Mouse (Mus musculus) limb, embryonic 13.5 days (tissue): ENCODE results near the gene Wfdc11. TPM values are rescaled to one million over a fixed set of nuclear protein-coding genes. Genes with fewer than 3 reads are reported as not detected.
A peak's percentile ranks its signal among the peaks of the same experiment; 100 is the strongest.

Experiments used
- ATAC-seq: fragments of 200-750 bp; cut with Nextera tagmentation; 2 replicates; pipeline ENCODE4 v1.8.0; 2017; ENCODE audit warnings: low read depth, moderate number of reproducible peaks, moderate TSS enrichment; ENCODE audit not compliant: low FRiP score
- H3K27ac ChIP-seq: fragments of 300-500 bp; sonication (generic); 2 replicates; pipeline ENCODE4 v1.5.1; 2015; ENCODE audit warnings: inconsistent platforms, mild to moderate bottlenecking, moderate library complexity
- H3K27me3 ChIP-seq: fragments of 300-500 bp; sonication (generic); 2 replicates; pipeline ENCODE4 v1.6.1; 2015; ENCODE audit warnings: mild to moderate bottlenecking, inconsistent platforms
- H3K36me3 ChIP-seq: fragments of 300-500 bp; sonication (generic); 2 replicates; pipeline ENCODE4 v1.6.1; 2015; ENCODE audit warnings: inconsistent platforms, mild to moderate bottlenecking, moderate library complexity
- H3K4me1 ChIP-seq: fragments of 300-500 bp; sonication (generic); 2 replicates; pipeline ENCODE4 v1.6.1; 2015; ENCODE audit warnings: inconsistent platforms
- H3K4me2 ChIP-seq: fragments of 300-500 bp; sonication (generic); replicated peaks from 2 replicates; pipeline ENCODE4 v1.6.1; 2015; ENCODE audit warnings: inconsistent platforms, mild to moderate bottlenecking, moderate library complexity
- H3K4me3 ChIP-seq: fragments of 300-500 bp; sonication (generic); 2 replicates; pipeline ENCODE4 v1.5.1; 2015; ENCODE audit warnings: moderate library complexity, mild to moderate bottlenecking, inconsistent platforms
- H3K9ac ChIP-seq: fragments of 300-500 bp; sonication (generic); 2 replicates; pipeline ENCODE4 v1.6.1; 2015; ENCODE audit warnings: mild to moderate bottlenecking, inconsistent platforms
- H3K9me3 ChIP-seq: fragments of 300-500 bp; sonication (generic); 2 replicates; pipeline ENCODE4 v1.6.1; 2016; ENCODE audit warnings: inconsistent platforms
- WGBS: fragments of 180-500 bp; shearing (Covaris S2); methylation state at CpG from one replicate; pipeline ENCODE4 v1.1.7; 2015; 5-methylcytosine and 5-hydroxymethylcytosine counted together
- polyA plus RNA-seq: library from polyadenylated mRNA; unstranded; fragments of >200 nt; fragmentation: Nextera tagmentation; extraction: Ambion mirVana; gene quantifications from 2 replicates; pipeline ENCODE4 v1.2.1, GENCODE M21; 2015

Wfdc11 gene
- polyA plus RNA-seq, 1 experiment from 2014 or later: not detected

DNA sequence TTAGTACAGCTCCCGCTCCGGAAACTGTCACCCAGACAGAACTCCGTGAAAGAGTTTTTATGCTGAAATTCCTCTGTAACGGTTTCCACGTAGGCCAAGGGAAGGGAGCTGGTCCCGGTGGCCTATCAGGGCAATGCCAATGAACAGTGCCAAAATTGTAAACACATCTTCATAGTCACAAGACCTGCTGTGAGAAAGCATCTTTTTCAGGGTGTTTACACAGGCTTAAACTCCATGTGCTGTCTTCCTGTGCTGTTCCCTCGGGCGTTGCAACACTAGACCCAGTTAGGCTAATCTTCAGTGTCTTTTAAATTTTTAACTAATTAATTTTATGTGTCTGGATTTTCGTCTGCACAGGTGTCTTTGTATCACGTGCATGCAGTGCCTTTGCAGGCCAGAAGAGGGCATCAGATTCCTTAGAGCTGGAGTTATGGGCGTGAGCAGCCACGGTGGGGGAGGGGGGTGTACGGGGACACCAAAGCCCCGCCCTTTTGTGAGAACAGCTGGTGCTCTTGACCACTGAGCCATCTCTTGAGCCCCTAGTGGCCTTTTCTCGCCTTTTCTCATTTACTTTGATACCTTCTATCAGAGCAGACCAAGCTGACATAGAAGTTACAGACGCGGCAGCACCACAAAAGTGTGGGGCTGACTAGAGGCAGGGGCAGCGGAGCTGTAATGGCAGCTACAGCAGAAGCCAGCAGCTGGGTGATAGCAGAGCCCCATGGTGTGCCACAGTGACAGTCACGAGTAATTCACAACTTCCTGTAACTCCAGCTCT is 5.2 kb upstream of the Wfdc11 start:
- ATAC-seq: peak; percentile 48
- Histone ChIP-seq H3K4me2 (peak overlapping the region; percentile 58), H3K9ac (no peak overlapping the region), H3K27me3 (no peaks in the 10 kb centered on the region), H3K4me3 (peak overlapping the region; percentile 38), H3K27ac (no peak overlapping the region), H3K4me1 (0 out of 2 replicates have a peak, but pooled peaks cover 8% of the 10 kb centered on the region), H3K36me3 (no peaks in the 10 kb centered on the region), H3K9me3 (no peaks in the 10 kb centered on the region)
- 14% methylated on average over 19 of the region's 19 CpGs for WGBS

DNA sequence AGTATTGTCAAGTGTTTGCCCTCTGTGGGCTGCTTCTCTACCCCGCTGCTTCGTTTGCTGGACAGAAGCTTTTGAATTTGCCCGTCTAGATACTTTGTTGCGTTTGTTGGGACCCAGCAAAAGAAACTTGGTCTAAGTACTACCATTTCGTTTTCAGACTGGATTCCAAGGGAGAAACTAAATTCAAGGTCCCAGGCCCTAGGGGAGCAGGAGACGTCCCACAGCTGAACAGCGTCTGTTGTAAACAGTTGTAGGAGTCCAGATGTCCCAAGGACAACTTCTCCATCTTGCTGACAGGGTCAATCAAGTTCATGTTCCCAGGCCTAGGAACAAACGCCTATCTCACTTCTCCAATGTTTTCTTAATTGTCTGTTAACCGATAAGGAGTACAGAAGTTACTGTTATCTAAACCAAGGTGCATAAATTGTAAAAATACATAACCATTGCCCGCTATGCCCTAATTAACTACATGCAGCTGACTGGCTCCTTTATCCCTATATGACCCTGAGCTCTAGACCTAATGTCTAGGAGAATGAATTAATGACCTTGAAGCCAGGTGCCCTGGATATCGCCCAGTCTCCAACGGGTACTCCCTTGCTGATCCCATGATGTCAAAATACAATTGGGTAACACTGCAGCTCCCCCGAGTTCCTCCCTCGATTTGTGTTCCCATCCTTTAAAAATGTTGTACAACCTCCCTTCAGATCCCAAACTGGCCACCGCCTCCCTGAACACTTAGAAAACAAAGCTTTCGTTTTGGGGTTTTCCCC is 3.2 kb upstream of the Wfdc11 start:
- Histone ChIP-seq H3K4me1 (0 out of 2 replicates have a peak, but pooled peaks cover 8% of the 10 kb centered on the region), H3K9ac (no peak overlapping the region), H3K4me3 (no peak overlapping the region), H3K27ac (no peak overlapping the region), H3K9me3 (no peaks in the 10 kb centered on the region), H3K27me3 (no peaks in the 10 kb centered on the region), H3K36me3 (no peaks in the 10 kb centered on the region), H3K4me2 (no peak overlapping the region)
- no peak for ATAC-seq
- 80% methylated on average over 16 of the region's 16 CpGs for WGBS

DNA sequence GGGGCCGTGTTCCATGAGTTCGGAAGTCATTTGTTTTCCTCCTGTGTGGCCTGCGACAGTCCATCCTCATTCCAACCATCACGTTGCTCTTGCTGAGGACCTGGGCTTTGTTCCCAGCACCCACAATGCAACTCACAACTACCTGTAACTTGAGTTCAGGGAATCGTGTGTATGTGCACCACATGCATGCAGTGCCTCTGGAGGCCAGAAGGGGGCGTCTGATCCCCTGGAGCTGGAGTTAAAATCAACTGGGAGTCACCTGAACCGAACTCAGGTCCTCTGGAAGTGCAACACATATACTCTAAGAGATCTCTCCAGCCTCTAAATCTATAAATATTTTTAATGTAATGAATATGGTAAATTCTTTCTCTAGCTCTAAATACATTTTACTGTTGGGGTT is 2.2 kb upstream of the Wfdc11 start:
- Histone ChIP-seq H3K9me3 (no peaks in the 10 kb centered on the region), H3K4me3 (no peak overlapping the region), H3K36me3 (no peaks in the 10 kb centered on the region), H3K4me1 (0 out of 2 replicates have a peak, but pooled peaks cover 8% of the 10 kb centered on the region), H3K27ac (no peak overlapping the region), H3K9ac (no peak overlapping the region), H3K4me2 (no peak overlapping the region), H3K27me3 (no peaks in the 10 kb centered on the region)
- 81% methylated on average over 7 of the region's 7 CpGs for WGBS
- no peak for ATAC-seq

DNA sequence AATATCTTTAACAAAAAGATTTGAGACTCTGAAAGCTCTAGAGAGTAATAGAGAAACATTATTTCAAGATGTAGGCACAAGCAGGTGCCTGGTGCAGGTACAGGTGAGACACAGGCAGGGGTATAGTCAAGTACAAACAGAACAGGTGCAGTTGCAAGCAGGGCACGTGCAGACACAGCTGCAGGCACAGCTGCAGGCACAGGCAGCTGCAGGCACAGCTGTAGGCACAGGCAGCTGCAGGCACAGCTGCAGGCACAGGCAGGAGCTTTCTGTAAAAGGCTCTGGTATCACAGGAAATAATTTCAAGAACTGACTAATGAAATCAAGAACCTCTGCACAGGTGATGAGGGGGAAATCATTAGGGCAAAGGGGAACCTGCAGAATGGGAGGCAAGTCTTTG is 2.9 kb downstream of the Wfdc11 start:
- Histone ChIP-seq H3K4me1 (no peaks in the 10 kb centered on the region), H3K27me3 (no peaks in the 10 kb centered on the region), H3K36me3 (no peaks in the 10 kb centered on the region), H3K9me3 (no peaks in the 10 kb centered on the region), H3K4me2 (no peak overlapping the region), H3K27ac (no peak overlapping the region), H3K9ac (no peak overlapping the region), H3K4me3 (no peak overlapping the region)
- ATAC-seq: no peak
- 26% methylated on average over 1 of the region's 1 CpGs for WGBS

DNA sequence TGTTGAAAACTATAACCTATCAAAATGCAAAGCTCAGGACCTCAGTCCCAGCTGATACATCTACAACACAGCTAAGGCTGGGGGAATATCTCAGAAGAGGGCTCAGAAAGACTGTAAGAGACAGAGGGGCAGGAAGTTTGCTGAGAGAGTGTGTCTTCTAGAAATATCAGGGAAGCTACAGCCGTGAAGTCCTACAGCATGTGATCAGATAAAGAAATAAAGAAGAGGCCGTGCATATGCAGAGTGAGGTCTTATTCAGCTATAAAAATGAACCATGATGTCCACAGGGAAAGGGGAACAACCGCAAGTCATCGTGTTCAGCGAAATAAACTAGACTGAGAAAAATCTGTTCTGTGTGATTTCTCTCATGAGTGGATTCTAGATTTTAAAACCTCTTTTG is 3.6 kb downstream of the Wfdc11 start:
- Histone ChIP-seq H3K36me3 (no peaks in the 10 kb centered on the region), H3K4me1 (no peaks in the 10 kb centered on the region), H3K4me3 (no peak overlapping the region), H3K9ac (no peak overlapping the region), H3K27me3 (no peaks in the 10 kb centered on the region), H3K27ac (no peak overlapping the region), H3K4me2 (no peak overlapping the region), H3K9me3 (no peaks in the 10 kb centered on the region)
- ATAC-seq: no peak
- 84% methylated on average over 5 of the region's 5 CpGs for WGBS

DNA sequence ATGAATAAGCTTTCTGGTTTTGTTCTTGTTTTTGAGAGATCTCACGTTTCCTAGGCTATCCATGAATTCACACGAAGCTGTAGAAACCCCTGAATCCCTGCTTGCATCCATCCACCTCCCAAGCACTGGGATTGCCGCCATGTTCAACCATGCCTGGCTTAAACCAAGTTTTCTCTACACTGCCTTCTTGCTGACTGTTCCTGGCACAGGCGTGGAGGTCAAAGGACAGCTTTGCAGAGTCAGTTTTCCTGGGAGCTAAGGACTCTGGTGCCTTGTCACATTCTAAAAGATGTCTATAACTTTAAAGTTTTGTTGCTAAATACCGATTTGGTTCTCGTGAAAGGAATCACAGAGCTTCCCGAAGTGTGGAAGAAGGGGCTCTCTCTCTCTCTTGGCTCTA is 9.0 kb downstream of the Wfdc11 start:
- 88% methylated on average over 7 of the region's 7 CpGs for WGBS
- no peak overlapping the region for H3K4me2 ChIP-seq
- no peak for ATAC-seq
- H3K4me1 ChIP-seq: no peaks in the 10 kb centered on the region
- no peaks in the 10 kb centered on the region for H3K36me3 ChIP-seq
- no peaks in the 10 kb centered on the region for H3K9me3 ChIP-seq
- H3K9ac ChIP-seq: no peak overlapping the region
- no peaks in the 10 kb centered on the region for H3K27me3 ChIP-seq
- no peak overlapping the region for H3K4me3 ChIP-seq
- H3K27ac ChIP-seq: no peak overlapping the region

DNA sequence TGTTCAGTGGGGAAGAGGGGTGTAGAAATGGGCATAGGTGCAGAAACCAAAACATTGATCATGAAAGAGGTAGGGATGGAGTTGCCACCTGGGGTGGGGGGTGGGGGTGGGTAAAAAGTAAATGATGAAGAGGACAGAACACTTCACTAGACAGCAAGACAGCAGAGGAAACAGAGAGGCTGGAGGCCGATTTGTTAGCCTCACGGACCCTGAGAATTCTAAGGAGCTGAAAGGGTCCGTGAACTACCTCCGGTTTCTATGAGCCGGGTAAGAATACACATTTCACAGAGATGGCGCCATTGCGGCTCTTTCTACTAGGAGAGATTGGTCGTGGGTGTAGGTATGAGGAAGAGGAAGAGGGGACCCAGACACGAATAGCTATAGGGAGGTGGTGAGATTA is 17.4 kb downstream of the Wfdc11 start, which contains the start of gene Wfdc9:
Gene Wfdc9 (minus strand): TSS at position 101 of the 400 bp plus-strand sequence.
- H3K4me2 ChIP-seq: no peak within 1 kb of the TSS
- no peak within 1 kb of the TSS for H3K27ac ChIP-seq
- H3K4me1 ChIP-seq: no peaks in the 10 kb centered on the region
- WGBS: 79% methylated on average over 9 of the region's 9 CpGs
- ATAC-seq: no peak
- H3K9ac ChIP-seq: no peak within 1 kb of the TSS
- H3K4me3 ChIP-seq: no peak within 1 kb of the TSS
- peaks cover 9% of the 10 kb centered on the region; the same call in 1 of the 2 replicates for H3K27me3 ChIP-seq
- no peaks in the 10 kb centered on the region for H3K9me3 ChIP-seq
- H3K36me3 ChIP-seq: no peaks in the 10 kb centered on the region

DNA sequence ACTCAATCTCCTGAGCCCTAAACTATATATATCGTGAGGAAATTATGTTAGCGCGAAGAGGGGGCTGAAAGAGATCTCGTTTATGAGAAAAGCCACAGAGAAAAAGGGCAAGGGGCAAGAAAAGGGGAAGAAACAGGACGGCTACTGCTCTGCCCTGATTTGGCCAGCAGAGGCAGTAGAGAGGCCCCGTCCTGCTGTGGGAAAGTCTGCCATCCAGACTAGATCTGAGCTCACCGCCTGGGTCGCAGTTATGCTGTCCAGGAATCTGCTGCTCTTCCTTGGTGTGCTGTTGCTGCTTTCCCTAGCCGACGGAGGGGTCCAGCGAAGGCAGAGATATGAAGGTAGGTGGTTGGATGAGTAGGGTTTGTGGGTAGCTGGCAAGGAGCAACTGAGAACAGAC is 18.0 kb downstream of the Wfdc11 start, which contains the start of gene Wfdc10:
Gene Wfdc10 (plus strand): TSS at position 189 of the 400 bp plus-strand sequence.
- Histone ChIP-seq H3K9ac (no peak within 1 kb of the TSS), H3K36me3 (no peaks in the 10 kb centered on the region), H3K27me3 (peaks cover 9% of the 10 kb centered on the region; the same call in 1 of the 2 replicates), H3K9me3 (no peaks in the 10 kb centered on the region), H3K4me1 (no peaks in the 10 kb centered on the region), H3K4me2 (no peak within 1 kb of the TSS), H3K27ac (no peak within 1 kb of the TSS), H3K4me3 (no peak within 1 kb of the TSS)
- 19% methylated on average over 11 of the region's 11 CpGs for WGBS
- ATAC-seq: no peak

DNA sequence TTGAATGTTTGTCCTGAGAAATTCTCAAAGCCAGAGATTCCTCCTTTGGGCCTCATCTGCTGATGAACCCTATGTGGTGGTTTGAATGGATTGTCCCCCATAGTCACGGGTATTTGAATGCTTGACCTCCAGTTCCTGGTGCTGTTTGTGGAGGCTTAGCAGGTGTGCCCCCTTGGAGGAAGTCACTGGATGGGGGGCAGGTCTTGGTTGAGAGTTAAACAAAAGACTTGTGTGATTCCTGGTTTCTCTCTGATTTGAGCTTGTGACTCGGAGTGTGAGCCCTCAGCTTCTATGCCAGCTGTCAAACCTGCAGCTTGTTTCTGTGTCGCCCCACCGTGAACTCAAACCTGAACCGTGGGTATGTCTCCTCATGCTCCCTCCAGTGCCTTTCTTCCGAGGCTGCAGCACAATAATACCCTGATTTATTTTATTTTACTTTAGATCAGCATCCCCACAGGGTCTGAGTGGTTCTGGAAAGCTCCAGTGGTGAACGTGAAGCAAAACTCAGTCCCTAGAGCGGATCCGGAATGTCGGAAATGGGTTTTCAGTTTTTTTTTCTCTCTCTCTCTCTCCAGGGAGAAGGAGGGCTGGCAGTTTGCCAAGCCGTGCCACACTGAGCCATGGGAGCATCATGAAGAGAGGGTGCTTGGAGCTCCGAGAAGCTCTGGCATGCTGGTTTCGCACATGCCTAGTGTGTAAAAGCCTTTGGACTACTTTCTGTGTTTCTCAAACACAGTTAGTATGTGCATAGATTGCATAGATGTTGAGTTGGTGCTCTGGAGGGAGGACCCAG is 31.8 kb downstream of the Wfdc11 start:
- no peak overlapping the region for H3K4me3 ChIP-seq
- 79% methylated on average over 13 of the region's 13 CpGs for WGBS

DNA sequence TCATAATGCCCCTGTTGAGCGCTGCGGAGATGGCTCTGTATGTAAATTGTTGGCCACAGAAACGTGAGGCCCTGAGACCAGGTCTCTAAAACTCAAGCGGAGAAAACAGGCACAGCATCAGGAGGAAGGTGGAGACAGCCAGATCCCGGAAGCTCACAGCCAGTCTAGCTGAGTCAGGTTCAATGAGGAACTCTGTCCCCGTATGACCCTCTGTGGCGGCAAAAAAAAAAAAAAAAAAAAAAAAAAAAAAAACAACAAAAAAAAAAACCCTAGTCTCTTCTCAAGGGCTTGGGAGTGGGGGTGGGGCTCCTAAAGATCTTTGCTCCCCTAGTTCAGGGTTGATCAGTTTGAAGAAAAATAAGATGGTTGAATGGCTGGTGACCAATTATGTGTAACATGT is 32.8 kb downstream of the Wfdc11 start:
- 65% methylated on average over 7 of the region's 7 CpGs for WGBS
- no peak overlapping the region for H3K4me3 ChIP-seq
- ATAC-seq: no peak
- no peaks in the 10 kb centered on the region for H3K27me3 ChIP-seq
- H3K27ac ChIP-seq: no peak overlapping the region
- H3K9ac ChIP-seq: no peak overlapping the region
- H3K4me1 ChIP-seq: no peaks in the 10 kb centered on the region
- H3K36me3 ChIP-seq: no peaks in the 10 kb centered on the region
- no peak overlapping the region for H3K4me2 ChIP-seq
- H3K9me3 ChIP-seq: no peaks in the 10 kb centered on the region

More for the DNA sequence above, 31.8 kb downstream of the Wfdc11 start:
- Histone ChIP-seq H3K4me1 (no peaks in the 10 kb centered on the region), H3K27ac (no peak overlapping the region), H3K36me3 (no peaks in the 10 kb centered on the region), H3K9ac (no peak overlapping the region), H3K27me3 (no peaks in the 10 kb centered on the region), H3K9me3 (no peaks in the 10 kb centered on the region), H3K4me2 (no peak overlapping the region)
- ATAC-seq: no peak

DNA sequence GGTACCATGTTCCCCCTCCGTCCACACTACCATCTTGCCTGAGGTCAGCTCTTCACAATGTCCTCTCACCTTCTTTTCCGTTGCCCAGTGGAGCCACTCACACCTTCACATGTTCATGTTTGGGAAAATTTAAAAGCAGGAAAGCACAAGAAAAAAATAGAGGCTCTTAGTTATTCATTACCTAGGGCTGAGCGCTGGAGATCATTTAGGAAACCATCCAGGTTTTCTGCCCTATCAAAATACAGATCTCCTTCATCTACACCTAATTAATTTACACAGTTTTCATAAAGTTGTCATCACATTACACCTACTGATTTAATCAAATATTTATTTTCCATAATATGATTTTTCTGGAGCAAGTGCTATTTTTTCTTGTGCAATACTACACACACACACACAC is 35.2 kb downstream of the Wfdc11 start, which contains the start of gene Wfdc16:
Gene Wfdc16 (minus strand): TSS at position 101 of the 400 bp plus-strand sequence.
- ATAC-seq: no peak
- Histone ChIP-seq H3K27ac (no peak within 1 kb of the TSS), H3K4me3 (no peak within 1 kb of the TSS), H3K36me3 (no peaks in the 10 kb centered on the region), H3K4me2 (no peak within 1 kb of the TSS), H3K4me1 (no peaks in the 10 kb centered on the region), H3K9me3 (no peaks in the 10 kb centered on the region), H3K27me3 (no peaks in the 10 kb centered on the region), H3K9ac (no peak within 1 kb of the TSS)
- 87% methylated on average over 3 of the region's 3 CpGs for WGBS

DNA sequence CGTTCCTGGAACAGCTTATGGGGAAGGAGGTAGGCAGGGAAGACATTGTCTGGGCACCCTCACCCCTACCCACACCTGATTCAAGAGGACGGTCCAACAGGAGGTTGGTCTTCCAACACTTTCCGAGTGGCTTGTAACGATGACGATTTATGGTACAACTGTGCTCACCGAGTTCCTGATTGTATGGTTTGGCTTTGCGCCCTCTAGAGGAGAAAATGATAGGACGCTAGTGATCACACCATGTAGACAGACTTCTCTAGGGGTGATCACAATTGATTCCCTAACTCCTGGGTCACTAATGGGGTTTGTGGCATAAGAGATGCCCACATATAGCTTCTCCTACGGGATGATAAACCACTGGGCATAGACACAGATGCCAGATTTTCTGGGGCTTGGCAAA is 38.6 kb downstream of the Wfdc11 start:
- H3K4me3 ChIP-seq: no peak overlapping the region
- no peaks in the 10 kb centered on the region for H3K9me3 ChIP-seq
- H3K4me1 ChIP-seq: no peaks in the 10 kb centered on the region
- ATAC-seq: no peak
- H3K27me3 ChIP-seq: no peaks in the 10 kb centered on the region
- H3K36me3 ChIP-seq: no peaks in the 10 kb centered on the region
- H3K27ac ChIP-seq: no peak overlapping the region
- 76% methylated on average over 9 of the region's 9 CpGs for WGBS
- no peak overlapping the region for H3K4me2 ChIP-seq
- H3K9ac ChIP-seq: no peak overlapping the region
